Mouse (Mus musculus) retina, adult 2 months (tissue): ENCODE results near the gene Prkd1.
"Not testable (repeated sequence)": the region's sequence is repeated elsewhere in the genome, so short reads cannot be mapped to it uniquely, and the experiment has no call there.

Experiments used
- DNase-seq: peaks from one replicate; pipeline ENCODE4 v3.0.0-alpha.2; 2012; ENCODE audit warnings: low read depth, low spot score

Gene Prkd1

GRCm38 (mm10) chr12:50648671-50649541 lies at the start of gene Prkd1:
Gene Prkd1 (minus strand): TSS chr12:50649098.
- DNase-seq, result no peak

- DNase-seq, result peak; percentile 38
These were observed 48.6 kb upstream of the Prkd1 start for GRCm38 (mm10) chr12:50697492-50697891.

DNA sequence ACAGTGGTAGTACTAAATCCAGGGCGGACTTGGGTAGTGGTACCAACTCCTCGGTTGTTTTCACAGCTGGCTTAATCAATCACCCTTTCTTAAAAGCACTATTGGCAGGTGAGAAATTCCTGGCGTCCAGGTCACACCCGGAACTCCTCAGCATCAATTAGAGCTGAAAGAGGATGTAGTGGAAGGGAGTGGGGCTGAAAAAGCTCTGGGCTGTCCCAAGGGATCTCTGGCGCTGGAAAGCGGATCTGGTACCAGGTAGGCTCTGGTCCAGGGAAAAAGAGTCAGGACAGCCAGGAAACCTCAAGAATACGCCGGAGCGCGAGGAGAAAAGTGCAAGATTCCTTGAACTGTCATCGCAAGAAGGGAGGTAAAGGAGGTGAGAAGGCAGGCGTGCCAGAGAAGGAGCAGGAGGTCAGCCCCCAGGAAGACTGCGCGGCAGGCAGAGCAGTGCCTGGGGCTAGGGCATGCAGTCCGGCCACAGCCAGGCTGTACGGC lies 675 bp downstream of the Prkd1 start:
- DNase-seq, result no peak

GRCm38 (mm10) chr12:50646857-50647256 lies 2.0 kb downstream of the Prkd1 start:
- no peak for DNase-seq

- DNase-seq, result no peak
These were observed 6.2 kb downstream of the Prkd1 start for GRCm38 (mm10) chr12:50642671-50643070.

DNA sequence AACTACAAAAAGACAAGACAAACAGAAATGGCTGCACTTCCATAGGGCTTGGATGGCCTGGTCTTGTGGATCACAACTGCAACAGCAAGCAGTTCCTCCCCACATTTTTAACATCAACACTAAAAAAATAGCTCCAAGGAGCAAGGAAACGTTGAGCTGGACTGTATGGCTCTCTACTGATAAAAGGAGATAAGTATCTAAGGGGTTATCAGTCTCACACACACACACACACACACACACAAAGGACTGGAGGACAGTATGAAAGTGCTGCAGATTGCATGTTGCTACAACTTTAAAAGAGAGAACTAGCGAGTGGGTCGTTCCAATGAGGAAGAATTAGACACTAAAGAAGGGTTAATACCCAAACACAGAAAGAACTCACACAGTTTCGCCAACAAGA lies 8.7 kb downstream of the Prkd1 start:
- DNase-seq, result no peak

- DNase-seq, result no peak
These were observed 14.5 kb downstream of the Prkd1 start for GRCm38 (mm10) chr12:50634436-50634835.

- not testable (repeated sequence) for DNase-seq
These were observed 22.8 kb downstream of the Prkd1 start for GRCm38 (mm10) chr12:50626100-50626499.

DNA sequence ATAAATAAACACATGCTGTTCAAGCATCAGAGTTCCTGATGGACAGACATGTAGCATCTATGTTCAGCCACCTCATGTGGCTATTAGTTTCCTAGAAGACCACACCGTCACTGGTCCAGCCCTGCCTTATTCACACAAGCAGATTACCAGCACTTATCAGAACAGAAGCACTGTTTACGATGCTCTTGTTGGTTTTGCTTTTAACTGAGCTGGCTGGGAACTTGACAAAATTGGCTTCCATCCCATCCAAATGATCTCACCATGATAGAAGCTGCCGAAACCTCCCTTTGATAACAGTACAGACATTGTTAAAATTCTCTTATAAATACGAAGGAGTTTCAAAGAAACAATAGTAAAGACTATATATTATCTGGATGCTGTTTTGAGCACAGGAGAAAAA lies 24.7 kb downstream of the Prkd1 start:
- no peak for DNase-seq

- no peak for DNase-seq
These were observed 33.0 kb downstream of the Prkd1 start for GRCm38 (mm10) chr12:50615852-50616251.

DNA sequence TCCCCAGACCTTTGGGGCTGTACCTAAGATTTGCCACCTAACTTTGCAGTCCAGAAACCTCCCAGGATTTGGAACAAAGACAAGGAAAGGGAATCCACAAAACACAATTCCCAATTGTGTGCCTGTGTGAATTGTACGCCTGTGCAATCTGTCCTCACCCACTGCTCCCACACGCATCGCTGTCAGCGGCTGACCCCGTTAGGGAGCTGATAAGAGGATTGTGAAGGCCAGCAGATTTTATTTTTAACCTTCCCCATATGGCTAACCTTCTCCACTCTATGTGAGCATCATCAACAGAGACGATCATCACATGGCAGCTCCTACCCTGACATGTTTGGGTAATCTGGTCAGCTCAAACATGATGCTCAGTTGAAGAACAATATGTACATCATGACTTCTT lies 34.6 kb downstream of the Prkd1 start:
- peak; percentile 83 for DNase-seq

DNA sequence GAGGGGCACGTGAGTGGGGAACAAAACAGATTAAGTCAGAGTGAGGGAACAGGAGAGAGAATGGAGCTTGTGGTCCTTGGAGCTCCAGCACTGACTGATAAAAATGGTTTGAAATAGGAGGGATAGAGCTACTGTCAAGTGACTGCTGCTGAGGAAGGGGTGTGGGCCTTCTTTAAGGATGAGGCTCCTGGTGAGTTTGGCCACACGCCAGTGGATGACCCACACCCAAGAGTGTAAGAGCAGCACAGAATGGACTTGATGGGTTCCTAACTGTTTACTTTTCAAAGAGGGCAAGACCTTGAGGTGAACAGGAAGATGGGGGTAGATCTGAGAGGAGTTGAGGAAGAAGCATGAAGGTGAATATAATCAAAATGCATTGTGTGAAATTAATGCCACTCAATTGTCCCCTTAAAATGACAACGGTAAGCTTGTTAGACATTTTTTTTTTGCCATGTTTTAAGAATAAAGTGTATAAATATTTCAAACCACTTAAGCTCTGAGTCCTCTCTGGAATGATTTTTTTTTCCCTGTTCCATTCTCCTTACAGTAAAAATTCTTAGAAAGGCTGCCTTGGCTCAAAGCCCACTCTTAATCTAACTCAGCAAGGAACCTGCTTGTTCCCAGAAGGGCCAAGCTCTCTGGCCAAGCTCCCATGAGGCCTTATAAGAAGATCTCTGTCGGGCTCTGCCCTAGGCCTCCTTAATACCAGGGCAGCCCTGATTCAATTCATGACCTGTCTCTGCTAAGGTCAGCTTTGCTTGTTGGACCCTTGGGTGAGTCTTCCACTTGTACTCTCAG lies 42.0 kb downstream of the Prkd1 start:
- no peak for DNase-seq

- no peak for DNase-seq
These were observed 49.5 kb downstream of the Prkd1 start for GRCm38 (mm10) chr12:50599370-50599769.

- DNase-seq, result no peak
These were observed 50.6 kb downstream of the Prkd1 start for GRCm38 (mm10) chr12:50598053-50598988.

DNA sequence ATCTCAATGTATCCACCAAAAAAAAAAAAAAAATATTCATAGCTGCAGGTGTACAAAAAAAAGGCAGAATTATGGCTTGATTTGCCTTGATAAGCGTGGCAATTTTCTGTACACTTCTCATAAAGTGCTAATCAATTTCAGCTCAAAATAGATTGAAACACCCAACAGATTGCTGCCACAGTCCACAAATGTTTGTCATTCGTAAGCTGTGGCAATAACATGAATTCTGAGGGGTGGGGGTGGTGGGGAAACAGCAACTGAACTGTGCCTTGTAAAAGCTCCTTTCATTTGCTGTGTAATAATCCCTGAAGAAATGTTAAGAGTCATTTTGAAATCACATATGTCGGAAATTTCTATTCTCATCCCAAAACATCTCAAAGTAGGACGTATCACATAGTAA lies 51.4 kb downstream of the Prkd1 start:
- DNase-seq, result no peak

- no peak for DNase-seq
These were observed 53.1 kb downstream of the Prkd1 start for GRCm38 (mm10) chr12:50595777-50596176.

DNA sequence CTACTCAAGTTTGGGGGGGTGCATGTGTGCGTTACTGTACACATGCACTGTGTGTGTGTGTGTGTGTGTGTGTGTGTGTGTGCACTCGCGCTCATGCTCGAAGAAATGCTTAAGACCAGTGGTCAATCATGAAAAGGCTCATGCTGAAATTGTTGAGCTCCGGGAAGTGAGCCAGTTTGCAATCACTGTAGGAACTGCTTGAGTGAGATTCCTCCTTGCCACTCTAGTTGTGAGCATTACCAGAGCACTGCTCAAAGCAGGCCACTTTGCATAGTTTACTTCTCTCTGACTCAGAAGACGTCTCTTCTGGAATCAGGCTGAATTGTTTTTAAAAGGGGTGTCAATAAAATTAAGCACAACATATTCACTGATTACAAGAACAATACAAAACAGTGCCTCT lies 54.4 kb downstream of the Prkd1 start:
- DNase-seq, result no peak

DNA sequence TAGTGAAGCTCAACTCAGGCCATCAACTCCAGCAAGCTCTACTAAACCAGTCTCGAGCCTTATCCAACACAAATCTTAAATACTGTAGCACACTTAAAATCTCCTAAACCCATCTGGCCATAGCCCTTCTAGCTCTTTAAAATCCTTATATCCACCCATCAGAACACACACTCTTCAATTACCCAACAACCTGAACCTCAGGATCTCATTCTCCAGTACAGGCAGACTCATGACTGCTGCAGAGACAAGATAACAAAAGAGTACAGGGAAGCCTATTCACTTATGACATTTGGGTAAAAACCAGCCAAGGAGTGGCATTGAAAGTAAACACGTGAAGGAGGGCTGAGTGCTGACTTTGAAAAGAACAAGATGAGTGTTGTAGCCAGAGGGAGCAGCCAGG lies 55.4 kb downstream of the Prkd1 start:
- no peak for DNase-seq

GRCm38 (mm10) chr12:50588137-50588761 lies 60.6 kb downstream of the Prkd1 start:
- no peak for DNase-seq

DNA sequence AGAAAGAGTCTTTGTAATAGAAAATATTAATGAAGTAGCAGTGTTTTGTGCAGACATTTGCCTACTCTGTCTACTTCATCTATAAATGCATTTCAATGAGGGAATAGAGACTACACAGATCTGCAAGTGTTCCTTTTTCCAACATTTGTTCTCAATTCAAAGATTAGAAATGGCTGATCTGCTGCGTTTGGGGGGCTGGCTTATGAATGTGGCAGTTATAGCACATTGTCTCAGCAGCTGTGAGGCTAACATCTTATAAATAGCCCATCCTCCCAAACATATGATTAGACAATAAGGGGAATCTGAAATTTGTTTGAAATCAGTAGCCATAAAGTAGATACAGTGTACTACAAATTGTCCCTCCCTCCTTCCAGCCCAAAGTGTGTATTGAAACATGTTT lies 83.7 kb downstream of the Prkd1 start:
- no peak for DNase-seq

DNA sequence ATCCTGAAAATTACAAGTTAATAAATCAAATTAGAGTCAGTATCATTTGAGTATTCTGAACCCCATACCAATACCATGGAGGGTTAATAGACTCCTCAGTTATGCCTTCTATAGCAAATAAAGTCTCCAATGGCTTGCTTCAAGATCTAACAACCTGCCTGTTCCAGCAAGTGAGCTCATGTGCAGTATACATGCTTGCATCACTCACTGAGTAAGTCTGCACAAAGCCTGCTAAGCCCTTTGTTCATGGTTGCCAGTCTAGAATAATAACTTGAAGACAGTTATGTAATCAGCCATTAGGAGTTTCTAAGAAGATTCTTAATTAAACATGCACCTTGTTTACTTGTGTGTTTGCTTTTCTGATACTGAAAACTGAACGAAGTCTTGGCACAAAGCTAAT lies 88.4 kb downstream of the Prkd1 start:
- DNase-seq, result no peak
